Comparison of ENCODE assay signal across 14 mouse cellular contexts in genomic region chr4:86683280-86683679, GRCm38 (mm10). TPM values are rescaled to one million over a fixed set of nuclear protein-coding genes. Genes with fewer than 3 reads are reported as not detected.
A peak's percentile ranks its signal among the peaks of the same experiment; 100 is the strongest.
DNase-seq lines count a peak whose midpoint lies in the region; ATAC-seq lines count a peak whose summit lies in the region.
"Had no signal": no experiment of that assay in that cellular context is flagged by ENCODE, and none has a peak within 500 bp of the region (broad histone marks: within the 10 kb centered on the region; RNA-seq: fewer than 3 reads in every experiment).

No protein-coding gene starts in this region.

- DNase-seq in CD8-positive naive resting alpha-beta T cell, adult 2 months (ENCODE audit: low read depth in 2 of 2, low spot score in 2 of 2), result peak; percentile 55 to 66
- DNase-seq in thymus, postnatal 25 days, result peak; percentile 52
- no peak for DNase-seq in heart, postnatal 36 days
- DNase-seq in cerebellum, adult 9-11 months, result no peak
- DNase-seq in Muller cell, postnatal 12 days (ENCODE audit: inconsistent ontology term), result no peak
- no peak for DNase-seq in embryo, embryonic 11 days
- DNase-seq: B cell, adult 2 months; cerebellum, postnatal 14 days; forebrain, postnatal 0 days; kidney, adult 11 months; liver, embryonic 13.5 days had no signal

- intact Hi-C loops in heart, postnatal 36 days (cut with DNase I), result no loop called here

- ATAC-seq in granulocyte monocyte progenitor cell, adult 5-6 weeks (replicated peaks; ENCODE audit: poor library complexity, severe bottlenecking), result peak; percentile 88
- peak; percentile 39; the same call in 1 of the 2 replicates for ATAC-seq in neutrophil, adult 5-6 weeks (ENCODE audit: extremely low read depth, insufficient number of reproducible peaks, low FRiP score, poor library complexity, severe bottlenecking)
- ATAC-seq: forebrain, postnatal 0 days; hindbrain, embryonic 16.5 days had no signal

RNA-seq across cellular contexts. Expression of gene Plin2, which starts 13.4 kb away (rescaled TPM):
- 51.6 and 63.3 TPM in 2 replicates for total RNA-seq in granulocyte monocyte progenitor cell, adult 5-6 weeks (2014; fragmentation: Nextera tagmentation)
- 73.6 and 73.7 TPM in 2 replicates for total RNA-seq in granulocyte monocyte progenitor cell, adult 5-6 weeks (2017)
- 119 and 151 TPM in 2 replicates for total RNA-seq in neutrophil, adult 5-6 weeks (2017)
- total RNA-seq in heart, postnatal 36 days (2021), result 100 to 1,000 TPM; 140 to 163 TPM

Comparison
In these comparisons a context has a peak if more than half of its experiments do, and no peak if none do; other contexts are left out.
1. DNase-seq: peak in CD8-positive naive resting alpha-beta T cell, adult 2 months (2 of 2) and thymus, postnatal 25 days (single experiment); none in heart, postnatal 36 days (0 of 2), cerebellum, adult 9-11 months (single experiment), Muller cell, postnatal 12 days (single experiment) and embryo, embryonic 11 days (single experiment).